In genomic region chr11:6407162-6407621, GRCm38 (mm10) we compare ENCODE assay signal across 11 mouse cellular contexts. TPM values are rescaled to one million over a fixed set of nuclear protein-coding genes. Genes with fewer than 3 reads are reported as not detected.
DNase-seq lines count a peak whose midpoint lies in the region; ATAC-seq and TF ChIP-seq lines count a peak whose summit lies in the region.
"Had no signal": no experiment of that assay in that cellular context is flagged by ENCODE, and none has a peak within 500 bp of the region (broad histone marks: within the 10 kb centered on the region; RNA-seq: fewer than 3 reads in every experiment).

No protein-coding gene starts in this region.

- no peak for DNase-seq in forebrain, postnatal 0 days
- DNase-seq in kidney, adult 2 months, result no peak
- DNase-seq in kidney, postnatal 25 days, result no peak
- no peak for DNase-seq in CH12.LX (ENCODE audit: extremely low read depth)
- no peak for DNase-seq in ovary, postnatal 10 days (ENCODE audit: low spot score)
- DNase-seq in right cerebral cortex, adult 18-20 months, result no peak
- DNase-seq: lung, adult 18-20 months; thymus, adult 18-20 months had no signal

- H3K4me1 ChIP-seq in forebrain, embryonic 12.5 days, result peaks cover 3% of the 10 kb centered on the region; the same call in 1 of the 2 replicates
- no peaks in the 10 kb centered on the region for H3K4me1 ChIP-seq in forebrain, postnatal 0 days (ENCODE audit: insufficient read depth)
- peaks cover 13% of the 10 kb centered on the region for H3K4me1 ChIP-seq in kidney, adult 2 months (ENCODE audit: control insufficient read depth, insufficient read depth, low read length)
- peaks cover 3 to 27% of the 10 kb centered on the region in 2 experiments for H3K4me1 ChIP-seq in CH12.LX (ENCODE audit: control insufficient read depth in 1 of 2, insufficient read depth in 2 of 2)
- H3K4me1 ChIP-seq in limb, embryonic 12.5 days (replicated peaks), result peaks cover 33% of the 10 kb centered on the region

- H3K9me3 ChIP-seq in forebrain, embryonic 12.5 days, result no peaks in the 10 kb centered on the region
- no peaks in the 10 kb centered on the region for H3K9me3 ChIP-seq in forebrain, postnatal 0 days (ENCODE audit: low read length)
- H3K9me3 ChIP-seq in CH12.LX (replicated peaks; ENCODE audit: low read length), result no peaks in the 10 kb centered on the region
- H3K9me3 ChIP-seq in limb, embryonic 12.5 days, result no peaks in the 10 kb centered on the region

- H3K27me3 ChIP-seq in forebrain, embryonic 12.5 days, result no peaks in the 10 kb centered on the region
- no peaks in the 10 kb centered on the region for H3K27me3 ChIP-seq in forebrain, postnatal 0 days (ENCODE audit: insufficient read depth, low read length)
- no peaks in the 10 kb centered on the region for H3K27me3 ChIP-seq in kidney, adult 2 months (replicated peaks; ENCODE audit: control insufficient read depth, insufficient read depth, low read length)
- H3K27me3 ChIP-seq in CH12.LX (replicated peaks), result no peaks in the 10 kb centered on the region
- no peaks in the 10 kb centered on the region for H3K27me3 ChIP-seq in limb, embryonic 12.5 days

- no peak overlapping the region for H3K4me3 ChIP-seq in forebrain, embryonic 12.5 days (replicated peaks)
- no peak overlapping the region for H3K4me3 ChIP-seq in forebrain, postnatal 0 days (ENCODE audit: low read depth, low read length)
- no peak overlapping the region for H3K4me3 ChIP-seq in kidney, adult 2 months (ENCODE audit: insufficient read depth, low read depth, low read length)
- no peak overlapping the region for H3K4me3 ChIP-seq in CH12.LX (replicated peaks in 1 of 3; ENCODE audit: low read depth in 2 of 3, low read length in 2 of 3, poor library complexity in 1 of 3)
- H3K4me3 ChIP-seq in limb, embryonic 12.5 days (replicated peaks), result no peak overlapping the region

- TF ChIP-seq POLR2A in kidney, adult 2 months (IDR thresholded peaks at IDR 0.05; ENCODE audit: low read depth, low read length), result no peak
- TF ChIP-seq POLR2A in CH12.LX (IDR thresholded peaks at IDR 0.05; ENCODE audit: low read depth, low read length), result no peak

- TF ChIP-seq EP300 in CH12.LX (IDR thresholded peaks at IDR 0.05; ENCODE audit: low read length), result no peak

- 89% methylated on average over 3 of the region's 3 CpGs for WGBS in forebrain, embryonic 12.5 days
- WGBS in forebrain, postnatal 0 days, result 87% methylated on average over 3 of the region's 3 CpGs
- 74% methylated on average over 3 of the region's 3 CpGs for WGBS in kidney, adult 2 months
- WGBS in limb, embryonic 12.5 days, result 76% methylated on average over 3 of the region's 3 CpGs

- H3K36me3 ChIP-seq in forebrain, embryonic 12.5 days (replicated peaks), result peaks cover 48% of the 10 kb centered on the region
- H3K36me3 ChIP-seq in forebrain, postnatal 0 days (ENCODE audit: insufficient read depth), result peaks cover 39% of the 10 kb centered on the region
- no peaks in the 10 kb centered on the region; the same call in 1 of the 2 replicates for H3K36me3 ChIP-seq in kidney, adult 2 months (ENCODE audit: control insufficient read depth, insufficient read depth, low read length)
- H3K36me3 ChIP-seq in CH12.LX (replicated peaks in 1 of 2; ENCODE audit: control insufficient read depth in 1 of 2, insufficient read depth in 1 of 2, low read length in 1 of 2), result peaks cover 43 to 55% of the 10 kb centered on the region in 2 experiments
- peaks cover 33% of the 10 kb centered on the region for H3K36me3 ChIP-seq in limb, embryonic 12.5 days

- dilution Hi-C loops in CH12.LX (cut with MboI; ENCODE audit: extremely low pct_ligation_motif_present, extremely low pct_unique_long_range_greater_than_20kb, low sequenced_read_pairs), result no loop called here

- TF ChIP-seq RAD21 in CH12.LX (IDR thresholded peaks at IDR 0.05; ENCODE audit: low read depth, low read length), result no peak

- H3K79me2 ChIP-seq in CH12.LX (replicated peaks; ENCODE audit: control insufficient read depth, extremely low read depth, insufficient read depth, poor library complexity, severe bottlenecking), result no peaks in the 10 kb centered on the region

- no peak for TF ChIP-seq CTCF in forebrain, postnatal 0 days (IDR thresholded peaks at IDR 0.05; ENCODE audit: low read depth)
- TF ChIP-seq CTCF in kidney, adult 2 months (conservative IDR thresholded peaks at IDR 0.05; ENCODE audit: insufficient read depth, insufficient read length, low read depth, low read length), result no peak
- no peak for TF ChIP-seq CTCF in CH12.LX (conservative IDR thresholded peaks at IDR 0.05 in 1 of 2, IDR thresholded peaks at IDR 0.05 in 1 of 2; ENCODE audit: low read depth in 2 of 2, low read length in 2 of 2)

- in situ Hi-C loops in CH12.LX (cut with MboI; ENCODE audit: low pct_ligation_motif_present, low pct_unique_long_range_greater_than_20kb, low sequenced_read_pairs), result no loop called here

- H3K27ac ChIP-seq in forebrain, embryonic 12.5 days, result peak overlapping the region; percentile 57; the same call in 1 of the 2 replicates
- H3K27ac ChIP-seq in forebrain, postnatal 0 days (ENCODE audit: low read depth, low read length), result no peak overlapping the region
- H3K27ac ChIP-seq in kidney, adult 2 months (ENCODE audit: insufficient read depth, low read depth, low read length), result peak overlapping the region; percentile 92
- H3K27ac ChIP-seq in CH12.LX (ENCODE audit: insufficient read depth, low read depth), result no peak overlapping the region
- H3K27ac ChIP-seq in limb, embryonic 12.5 days, result peak overlapping the region; percentile 96

- H3K9ac ChIP-seq in forebrain, embryonic 12.5 days, result no peak overlapping the region
- H3K9ac ChIP-seq in forebrain, postnatal 0 days, result no peak overlapping the region
- no peak overlapping the region for H3K9ac ChIP-seq in CH12.LX (ENCODE audit: insufficient read depth, low read depth)
- no peak overlapping the region for H3K9ac ChIP-seq in limb, embryonic 12.5 days (replicated peaks)

- H3K4me2 ChIP-seq in forebrain, embryonic 12.5 days, result no peak overlapping the region
- no peak overlapping the region for H3K4me2 ChIP-seq in forebrain, postnatal 0 days (ENCODE audit: low read depth)
- H3K4me2 ChIP-seq in CH12.LX (ENCODE audit: insufficient read depth, low read depth, poor library complexity, severe bottlenecking), result no peak overlapping the region
- H3K4me2 ChIP-seq in limb, embryonic 12.5 days, result 0 out of 2 replicates have a peak overlapping the region, but pooled peaks have one; percentile 34

- no peak for ATAC-seq in forebrain, embryonic 12.5 days (ENCODE audit: low FRiP score)
- ATAC-seq in forebrain, postnatal 0 days, result no peak
- no peak for ATAC-seq in limb, embryonic 12.5 days (ENCODE audit: insufficient number of reproducible peaks, insufficient read depth, low FRiP score, low TSS enrichment, low read depth)
- ATAC-seq: inflammation-experienced regulatory T-cells, adult 6 months had no signal

TF ChIP-seq in CH12.LX, 34 proteins besides CTCF, POLR2A, EP300 and RAD21:
- TF ChIP-seq ZC3H11A (IDR thresholded peaks at IDR 0.05; ENCODE audit: low read depth, low read length) (no peak), RCOR1 (conservative IDR thresholded peaks at IDR 0.05; ENCODE audit: low read depth, low read length) (0 out of 2 replicates have a peak, but pooled peaks have one; percentile 21), CHD2 (IDR thresholded peaks at IDR 0.05; ENCODE audit: low read length) (peak; percentile 17), ZMIZ1 (IDR thresholded peaks at IDR 0.05; ENCODE audit: low read depth, low read length) (peak; percentile 11; the same call in 1 of the 2 replicates), POLR2AphosphoS2 (IDR thresholded peaks at IDR 0.05; ENCODE audit: low read depth, low read length) (peak; percentile 94)

RNA-seq across cellular contexts. Expression of gene Ppia, which starts 8.1 kb away (rescaled TPM):
- 4,594 and 4,665 TPM in 2 replicates for polyA plus RNA-seq in forebrain, embryonic 12.5 days (2016; fragmentation: Nextera tagmentation; extraction: Ambion mirVana)
- 3,025 and 4,002 TPM in 2 replicates for total RNA-seq in forebrain, postnatal 0 days (2014; rRNA removed)
- 5,423 and 7,006 TPM in 2 replicates for polyA plus RNA-seq in forebrain, postnatal 0 days (2015; fragmentation: Nextera tagmentation; extraction: Ambion mirVana)
- polyA plus RNA-seq in kidney, adult 2 months (2012; rRNA removed), result 1,045 and 1,237 TPM in 2 replicates
- total RNA-seq in CH12.LX (2012; rRNA removed) (8,867 and 10,240 TPM in 2 replicates), CH12.LX (2014; rRNA removed) (9,428 and 9,904 TPM in 2 replicates)
- 5,045 and 5,764 TPM in 2 replicates for polyA plus RNA-seq in CH12.LX (2012; ENCODE audit: insufficient read length, low read depth)
- polyA plus RNA-seq in limb, embryonic 12.5 days (2016; fragmentation: Nextera tagmentation; extraction: Ambion mirVana), result 5,590 and 5,882 TPM in 2 replicates

RNA-seq across cellular contexts. Expression of gene Zmiz2, which starts 18.3 kb away (rescaled TPM):
- polyA plus RNA-seq in forebrain, embryonic 12.5 days (2016; fragmentation: Nextera tagmentation; extraction: Ambion mirVana), result 22.8 and 26.0 TPM in 2 replicates
- total RNA-seq in forebrain, postnatal 0 days (2014; rRNA removed), result 109 and 129 TPM in 2 replicates
- polyA plus RNA-seq in forebrain, postnatal 0 days (2015; fragmentation: Nextera tagmentation; extraction: Ambion mirVana), result 38.1 and 43.8 TPM in 2 replicates
- 47.7 and 53.7 TPM in 2 replicates for polyA plus RNA-seq in kidney, adult 2 months (2012; rRNA removed)
- 33.1 and 46.3 TPM in 2 replicates for total RNA-seq in CH12.LX (2012; rRNA removed)
- 8.5 and 10.6 TPM in 2 replicates for total RNA-seq in CH12.LX (2014; rRNA removed)
- 197 and 238 TPM in 2 replicates for polyA plus RNA-seq in CH12.LX (2012; ENCODE audit: insufficient read length, low read depth)
- 10.3 and 10.4 TPM in 2 replicates for polyA plus RNA-seq in limb, embryonic 12.5 days (2016; fragmentation: Nextera tagmentation; extraction: Ambion mirVana)

RNA-seq across cellular contexts. Expression of gene H2afv, which starts 37.1 kb away (rescaled TPM):
- polyA plus RNA-seq in forebrain, embryonic 12.5 days (2016; fragmentation: Nextera tagmentation; extraction: Ambion mirVana), result 853 and 916 TPM in 2 replicates
- 55.3 and 68.0 TPM in 2 replicates for total RNA-seq in forebrain, postnatal 0 days (2014; rRNA removed)
- polyA plus RNA-seq in forebrain, postnatal 0 days (2015; fragmentation: Nextera tagmentation; extraction: Ambion mirVana), result 185 and 235 TPM in 2 replicates
- polyA plus RNA-seq in kidney, adult 2 months (2012; rRNA removed), result 60.8 and 76.1 TPM in 2 replicates
- total RNA-seq in CH12.LX (2012; rRNA removed) (51.4 and 73.2 TPM in 2 replicates), CH12.LX (2014; rRNA removed) (37.8 and 46.6 TPM in 2 replicates)
- 63.7 and 67.6 TPM in 2 replicates for polyA plus RNA-seq in CH12.LX (2012; ENCODE audit: insufficient read length, low read depth)
- 763 and 824 TPM in 2 replicates for polyA plus RNA-seq in limb, embryonic 12.5 days (2016; fragmentation: Nextera tagmentation; extraction: Ambion mirVana)

Comparison
In these comparisons a context has a peak if more than half of its experiments do, and no peak if none do; other contexts are left out.
1. H3K27ac ChIP-seq: peak in forebrain, embryonic 12.5 days (single experiment), kidney, adult 2 months (single experiment) and limb, embryonic 12.5 days (single experiment); none in forebrain, postnatal 0 days (single experiment) and CH12.LX (single experiment).